Mouse (Mus musculus) T-helper 1 cell (primary cell): ENCODE measurements around the gene Ttll3.

Experiments used
- in situ Hi-C: fragments of 300-600 bp; cut with MboI, MseI; formaldehyde crosslinking; loops from one replicate; pipeline ENCODE4 v1.15.1; 2025; ENCODE audit warnings: high pct_unique_total_duplicates

Gene Ttll3

DNA sequence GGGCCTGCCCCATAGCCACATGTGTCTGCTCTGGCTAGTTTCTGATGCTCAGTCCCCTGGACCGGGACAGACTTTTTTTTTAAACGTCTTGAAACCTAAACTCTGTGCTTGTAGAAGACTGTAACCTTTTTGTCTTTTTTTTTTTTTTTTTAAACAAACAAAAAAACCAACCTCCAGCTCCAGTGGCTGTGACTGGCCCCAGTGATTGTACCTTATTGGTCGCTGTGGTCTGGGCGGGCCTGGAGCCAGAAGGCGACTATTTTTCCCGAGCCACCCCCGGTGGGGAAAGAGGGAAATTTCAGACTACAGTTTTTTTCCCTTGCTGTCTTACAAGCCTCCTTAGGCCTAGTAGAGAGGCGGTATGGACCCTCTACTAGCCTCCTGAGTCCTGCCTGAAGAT lies at the start of gene Ttll3:
Gene Ttll3 (plus strand): TSS at position 301 of the 400 bp plus-strand sequence.
- in situ Hi-C loops: no loop called here

DNA sequence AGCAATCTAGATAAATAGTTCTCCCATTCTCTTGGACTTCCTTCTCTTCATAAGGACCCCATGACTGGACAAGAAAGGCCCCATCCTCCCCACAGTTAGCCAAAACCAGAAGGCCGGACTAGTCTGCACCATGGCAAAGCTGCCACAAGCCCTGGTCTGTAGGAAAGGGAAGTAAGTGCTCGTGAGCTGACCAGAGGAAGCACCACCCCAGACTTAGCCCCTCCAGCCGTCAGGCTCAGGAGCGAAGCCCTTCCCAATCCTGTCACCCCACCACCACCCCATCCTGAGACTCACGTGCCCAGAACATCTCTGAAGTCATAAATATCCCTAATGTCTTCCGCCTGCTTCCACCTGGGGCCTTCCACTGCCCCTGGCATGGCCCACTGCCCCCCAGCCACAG lies 47.5 kb upstream of the Ttll3 start:
- in situ Hi-C loops: no loop called here

DNA sequence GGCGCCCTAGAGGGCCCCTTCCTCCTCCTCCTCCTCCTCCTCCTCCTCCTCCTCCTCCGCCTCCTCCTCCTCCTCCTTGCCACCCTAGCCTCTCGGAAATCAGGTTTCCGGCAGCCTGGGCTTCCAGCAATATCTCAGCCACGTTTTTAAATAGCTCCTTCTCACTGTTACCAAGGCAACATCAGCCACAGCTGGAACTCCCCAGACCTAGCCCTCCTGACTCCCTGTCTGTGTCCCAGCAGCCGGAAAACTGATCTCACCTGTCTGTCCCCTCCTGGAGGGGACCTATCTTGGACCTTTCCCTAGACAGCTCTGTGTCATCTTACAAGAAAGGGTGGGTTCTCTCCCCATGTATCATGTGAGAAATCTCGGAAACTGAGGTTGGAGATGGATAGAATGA lies 46.8 kb upstream of the Ttll3 start:
- in situ Hi-C loops: no loop called here

DNA sequence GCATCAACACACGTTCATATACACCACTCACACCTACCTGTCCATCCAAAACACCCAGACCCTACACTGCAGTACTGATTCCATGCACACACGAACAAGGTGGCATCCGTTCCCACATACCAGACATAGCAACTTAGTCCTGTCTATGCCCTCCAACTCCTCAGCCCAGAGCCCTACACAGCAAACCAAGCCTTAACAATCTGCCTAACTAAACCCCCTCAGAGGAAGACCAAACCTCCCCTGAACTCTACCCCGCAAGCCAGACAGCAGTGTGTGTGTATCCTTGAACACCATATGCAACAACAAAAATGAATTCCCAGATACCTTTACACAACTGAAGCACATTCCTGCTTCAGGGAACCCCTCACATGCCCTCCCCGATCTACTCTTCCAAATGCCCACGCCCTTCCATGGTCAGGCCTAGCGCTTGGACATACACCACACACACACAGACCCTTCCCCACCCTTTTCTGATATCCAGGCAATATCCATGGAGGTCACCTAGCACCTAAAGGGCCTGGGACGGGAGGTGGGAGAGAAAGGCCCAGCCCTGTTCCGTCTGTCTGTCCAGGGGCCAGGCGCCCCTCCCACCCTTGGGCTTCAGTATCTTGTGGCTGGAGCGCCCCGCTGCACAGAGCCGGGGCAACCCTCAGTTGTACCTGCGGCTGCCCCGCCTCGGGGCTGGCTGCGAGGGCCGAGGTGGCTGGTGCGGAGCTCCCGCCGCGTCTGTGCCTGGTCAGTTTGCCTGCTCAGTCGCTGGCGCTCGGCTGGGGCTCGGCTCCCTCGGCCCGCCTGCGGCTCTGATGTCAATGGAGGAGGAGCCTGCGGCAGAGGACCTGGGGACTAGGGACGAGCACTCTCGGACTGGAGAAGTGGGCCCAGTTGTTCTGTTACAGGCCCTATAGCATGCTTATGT lies 45.6 kb upstream of the Ttll3 start, which contains the start of gene Camk1:
Gene Camk1 (minus strand): TSS at position 808 of the 916 bp plus-strand sequence.
- in situ Hi-C loops: no loop called here

DNA sequence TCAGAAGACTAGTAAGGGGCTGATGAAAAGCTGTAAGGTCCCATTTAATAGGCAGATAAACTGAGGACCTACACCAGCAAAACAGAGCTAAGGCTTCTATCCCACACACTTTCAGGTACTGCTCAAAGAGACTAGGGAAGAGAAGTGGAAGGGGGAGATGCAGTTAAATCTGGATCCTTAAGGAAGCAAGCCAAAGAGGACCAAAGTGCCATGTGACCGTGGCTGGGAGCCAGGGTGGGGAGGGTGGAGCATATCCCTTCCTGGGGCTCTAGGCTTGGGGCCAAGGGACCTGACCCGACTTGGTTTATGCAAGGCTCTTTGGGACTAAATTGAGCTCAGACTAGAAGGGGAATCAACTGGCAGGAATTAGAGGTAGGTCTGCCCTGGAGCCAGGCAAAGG lies 44.7 kb upstream of the Ttll3 start:
- in situ Hi-C loops: no loop called here

DNA sequence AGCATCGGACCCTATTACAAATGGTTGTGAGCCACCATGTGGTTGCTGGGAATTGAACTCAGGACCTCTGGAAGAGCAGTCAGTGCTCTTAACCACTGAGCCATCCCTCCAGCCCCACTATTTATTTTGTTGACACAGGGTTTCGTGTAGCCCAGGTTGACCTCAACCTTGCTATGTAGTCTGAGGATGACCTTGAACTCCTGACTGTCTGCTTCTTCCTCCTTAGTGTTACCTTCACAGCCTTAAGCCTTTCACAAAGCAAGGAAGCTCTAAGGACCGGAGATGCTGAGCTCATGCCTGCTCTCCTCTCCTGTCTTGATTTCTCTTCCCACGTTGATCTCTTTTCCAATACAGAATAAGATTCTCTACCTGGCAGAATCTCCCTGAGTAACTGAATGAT lies 42.2 kb upstream of the Ttll3 start:
- in situ Hi-C loops: no loop called here

DNA sequence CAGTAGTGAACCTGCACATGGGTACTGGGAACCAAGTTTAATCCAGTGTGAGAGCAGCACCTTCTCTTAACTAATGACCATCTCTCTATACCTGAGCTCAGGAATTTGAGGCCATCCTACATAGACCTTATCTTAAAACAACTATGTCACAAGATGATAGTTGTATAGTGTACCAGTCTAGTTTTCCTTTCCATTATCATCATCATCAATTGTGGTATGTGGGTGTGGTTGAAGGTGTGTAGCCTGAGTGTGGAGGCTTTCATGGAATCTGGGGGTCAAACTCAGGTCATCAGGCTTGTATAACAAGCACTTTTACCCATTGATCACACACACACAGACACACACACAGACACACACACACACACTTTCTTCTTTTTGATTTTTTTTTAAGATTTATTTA lies 38.5 kb upstream of the Ttll3 start:
- in situ Hi-C loops: no loop called here

DNA sequence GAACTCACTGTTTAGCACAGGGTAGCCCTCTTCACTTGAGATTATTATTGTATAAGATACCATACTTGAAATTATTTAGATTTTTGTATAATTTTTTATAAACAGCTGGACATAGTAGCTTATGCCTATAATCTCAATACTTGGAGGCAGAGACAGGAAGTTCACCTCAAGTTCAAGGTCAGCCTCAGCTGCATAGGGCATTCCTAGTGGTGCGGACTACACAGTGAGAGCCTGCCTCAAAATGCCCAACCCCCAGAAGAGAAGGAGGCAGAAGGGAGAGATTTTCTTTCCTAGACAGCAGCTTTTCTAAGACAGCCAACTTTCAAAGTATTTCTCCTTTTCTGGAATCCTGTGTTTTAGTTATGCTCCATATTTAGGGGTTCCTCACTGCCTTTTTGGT lies 37.9 kb upstream of the Ttll3 start:
- in situ Hi-C loops: no loop called here

DNA sequence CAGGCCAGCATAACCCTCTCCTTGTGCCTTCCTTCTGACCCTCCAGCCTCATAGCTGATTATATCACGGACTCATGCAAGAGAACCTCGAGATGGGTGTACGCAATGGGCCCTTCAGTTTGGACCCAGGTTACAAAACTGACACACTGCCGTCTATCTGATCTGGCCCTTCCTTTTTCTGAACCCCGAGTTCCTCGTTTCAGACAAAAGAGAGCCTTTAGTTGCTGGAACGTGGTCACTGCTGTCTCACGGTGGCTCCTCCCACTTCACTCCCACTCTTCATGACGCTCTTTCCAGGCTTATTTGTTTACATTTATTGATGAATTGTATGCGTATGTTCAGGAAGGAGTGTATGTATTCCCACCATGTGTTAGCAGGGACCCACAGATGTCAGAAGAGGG lies 37.4 kb upstream of the Ttll3 start:
- in situ Hi-C loops: no loop called here

DNA sequence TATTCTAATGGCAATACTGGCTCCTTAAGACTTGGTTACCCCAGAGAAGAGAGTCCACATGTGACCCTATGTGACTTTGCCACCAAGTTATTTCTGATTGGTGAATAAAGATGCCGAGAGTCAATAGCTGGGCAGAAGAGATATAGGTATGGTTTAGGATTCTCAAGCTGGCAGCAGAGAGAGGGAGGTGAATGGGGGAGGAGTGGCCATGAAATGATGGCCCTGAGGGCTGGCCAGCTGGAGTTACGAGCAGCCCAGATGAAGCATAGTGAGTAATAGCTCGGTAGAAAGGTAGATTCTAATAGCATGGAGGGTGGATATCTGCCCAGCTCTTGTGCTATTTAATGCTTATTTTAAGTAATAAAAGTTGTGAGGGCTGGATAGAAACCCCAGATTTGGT lies 36.2 kb upstream of the Ttll3 start:
- in situ Hi-C loops: no loop called here

DNA sequence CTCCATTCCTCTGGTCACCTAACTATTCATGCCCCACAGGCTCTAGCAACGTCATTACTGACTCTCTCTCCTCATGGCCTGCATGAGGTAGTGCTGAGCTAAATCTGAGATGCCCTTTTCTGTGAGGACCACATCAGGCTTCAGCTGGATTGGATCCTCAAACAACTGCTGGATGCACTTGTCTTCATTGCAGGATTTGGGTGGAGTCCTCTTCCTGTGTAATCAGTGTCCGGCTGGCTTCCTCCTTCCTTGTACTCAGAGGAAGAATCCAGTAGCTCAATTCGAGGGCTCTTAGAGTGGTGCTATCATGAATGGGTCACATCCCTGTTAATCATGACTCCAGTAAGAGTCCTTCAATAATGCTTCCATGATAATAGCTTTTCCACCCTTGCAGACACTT lies 35.4 kb upstream of the Ttll3 start:
- in situ Hi-C loops: no loop called here

DNA sequence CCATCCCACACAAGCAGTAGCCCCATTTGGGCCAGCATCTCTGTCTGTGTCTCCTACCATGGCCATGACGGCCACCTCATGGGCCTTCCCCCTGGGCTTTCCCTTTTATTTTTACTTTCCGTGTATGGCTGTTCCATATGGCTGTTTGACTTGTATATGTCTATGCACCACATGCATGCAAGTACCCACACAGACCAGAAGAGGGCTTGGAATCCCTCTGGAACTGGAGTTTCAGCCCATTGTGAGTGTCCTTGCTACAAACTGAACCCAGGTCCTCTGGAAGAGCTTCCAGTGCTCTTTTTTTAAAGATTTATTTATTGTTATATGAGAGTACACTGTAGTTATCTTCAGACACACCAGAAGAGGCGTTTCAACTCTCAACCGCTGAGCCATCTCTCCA lies 27.6 kb upstream of the Ttll3 start:
- in situ Hi-C loops: no loop called here

DNA sequence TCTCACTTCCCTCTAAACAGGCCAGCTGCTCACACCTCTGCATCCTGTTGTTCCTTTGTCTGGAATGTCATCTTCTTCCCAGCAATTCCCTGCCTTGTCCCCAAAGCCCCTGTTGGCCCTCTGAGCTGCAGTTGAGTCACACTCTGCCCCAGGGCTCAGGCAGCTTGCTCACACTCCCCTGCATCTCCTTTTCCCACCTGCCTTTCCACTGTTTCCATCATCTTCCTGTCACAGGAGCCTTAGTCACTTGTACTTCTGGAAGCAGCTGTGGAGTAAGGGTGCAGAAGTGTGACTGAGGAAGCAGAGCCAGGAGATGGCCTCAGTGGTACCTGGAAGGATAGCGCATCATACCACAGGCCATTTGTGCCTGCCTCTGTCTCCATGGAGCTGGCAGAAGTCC lies 26.8 kb upstream of the Ttll3 start:
- in situ Hi-C loops: no loop called here

DNA sequence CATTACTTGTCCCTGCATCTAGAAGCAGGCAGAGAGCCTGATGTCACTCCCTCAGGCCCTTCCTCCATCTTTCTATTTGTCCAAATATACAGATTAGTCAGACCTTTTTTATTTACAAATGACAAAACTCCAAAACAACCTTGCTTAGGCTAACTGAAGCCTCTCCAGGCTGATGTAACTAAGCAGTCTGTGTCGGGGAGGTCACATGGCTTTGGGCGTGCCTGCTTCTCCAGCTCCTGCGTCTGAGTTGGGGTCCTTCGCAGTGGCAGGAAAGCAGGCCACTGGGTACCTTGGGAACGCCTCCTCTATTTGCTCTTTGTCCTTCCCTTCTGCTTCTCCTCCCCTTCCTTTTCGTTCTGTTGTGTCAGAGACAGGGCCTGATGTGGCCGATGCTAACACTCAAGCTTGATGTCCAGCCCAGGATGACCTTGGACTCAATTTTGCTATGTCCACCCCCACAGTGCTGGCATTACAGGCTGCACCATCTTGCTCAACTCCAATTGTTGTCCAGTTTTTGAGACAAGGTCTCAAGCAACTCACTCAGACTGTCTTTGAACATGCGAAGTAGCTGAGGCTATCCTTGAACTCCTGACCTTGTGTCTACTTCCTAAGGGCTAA lies 24.4 kb upstream of the Ttll3 start:
- in situ Hi-C loops: no loop called here

DNA sequence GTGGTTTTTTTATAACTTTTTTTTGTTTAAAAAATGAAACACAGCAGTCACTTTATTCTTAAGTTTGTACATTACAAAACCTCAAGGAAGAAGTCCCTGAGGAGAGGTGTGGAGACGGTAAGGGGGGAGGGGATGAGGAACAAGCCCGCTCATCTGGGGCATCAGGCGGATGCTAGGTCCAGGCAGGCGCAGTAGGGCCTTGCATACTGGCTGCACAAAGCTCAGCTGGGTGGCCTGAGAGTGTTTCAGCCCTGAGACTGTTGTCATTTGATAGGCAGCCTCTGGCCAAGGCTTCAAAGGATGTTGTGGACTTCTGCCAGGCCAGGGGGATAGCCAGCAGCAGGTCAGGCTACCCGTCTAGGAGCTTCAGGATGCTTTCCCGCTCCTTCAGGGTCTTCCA lies 22.4 kb upstream of the Ttll3 start:
- in situ Hi-C loops: no loop called here

DNA sequence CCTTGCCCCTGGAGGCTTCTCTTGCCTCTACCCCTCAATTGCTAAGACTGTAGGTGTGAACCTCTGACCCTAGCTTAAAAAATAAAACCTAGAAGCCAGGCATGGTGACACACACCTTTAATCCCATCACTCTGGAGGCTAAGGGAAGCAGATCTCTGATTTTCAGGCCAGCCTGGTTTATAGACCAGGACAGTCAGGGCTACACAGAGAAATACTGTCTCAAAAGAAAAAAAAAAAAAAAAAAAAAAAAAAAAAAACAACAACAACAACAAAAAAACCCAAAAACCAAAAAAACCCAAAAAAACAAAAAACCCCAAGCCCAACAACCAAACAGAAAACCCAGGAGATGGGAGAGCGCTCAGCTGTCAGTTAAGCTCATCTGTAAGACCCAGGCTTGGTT lies 21.5 kb upstream of the Ttll3 start:
- in situ Hi-C loops: no loop called here

DNA sequence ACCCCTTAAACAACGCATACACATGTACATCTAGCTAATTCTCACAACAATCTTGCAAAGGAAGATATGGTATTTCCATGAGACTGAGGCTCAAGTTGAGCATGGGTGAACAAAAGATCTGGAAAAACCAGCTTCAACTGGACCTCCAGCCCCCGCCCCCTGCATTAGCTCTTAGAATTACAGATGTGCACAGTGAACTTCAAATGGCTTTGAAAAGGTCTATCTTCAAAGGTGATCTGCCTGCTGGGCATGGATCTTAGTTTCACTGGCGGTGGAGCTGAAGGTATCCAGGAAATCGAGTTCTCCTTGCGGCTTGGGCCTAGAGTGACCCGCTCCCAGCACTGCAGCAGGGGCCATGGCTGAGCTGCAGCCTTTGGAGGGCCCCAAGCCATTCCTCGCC lies 20.9 kb upstream of the Ttll3 start:
- in situ Hi-C loops: no loop called here

DNA sequence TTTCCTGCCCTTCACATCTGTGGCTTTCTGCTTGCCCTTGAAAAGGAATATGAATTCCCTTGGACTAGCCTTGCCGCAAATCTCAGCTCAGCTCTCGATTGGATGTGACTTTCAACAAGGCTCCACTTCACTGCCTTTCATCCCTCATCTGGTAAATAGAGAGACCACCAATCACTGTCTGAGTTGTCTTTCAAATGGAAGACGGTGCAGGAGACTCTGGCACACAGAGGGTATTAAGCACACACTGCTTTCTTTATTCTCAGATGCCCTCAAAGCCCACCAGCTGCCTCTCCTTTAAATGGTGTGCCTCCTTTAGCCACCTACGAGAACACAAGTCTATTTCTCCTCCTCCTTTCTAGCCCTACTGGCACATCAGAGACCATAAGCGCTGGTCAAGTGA lies 20.5 kb upstream of the Ttll3 start:
- in situ Hi-C loops: no loop called here

DNA sequence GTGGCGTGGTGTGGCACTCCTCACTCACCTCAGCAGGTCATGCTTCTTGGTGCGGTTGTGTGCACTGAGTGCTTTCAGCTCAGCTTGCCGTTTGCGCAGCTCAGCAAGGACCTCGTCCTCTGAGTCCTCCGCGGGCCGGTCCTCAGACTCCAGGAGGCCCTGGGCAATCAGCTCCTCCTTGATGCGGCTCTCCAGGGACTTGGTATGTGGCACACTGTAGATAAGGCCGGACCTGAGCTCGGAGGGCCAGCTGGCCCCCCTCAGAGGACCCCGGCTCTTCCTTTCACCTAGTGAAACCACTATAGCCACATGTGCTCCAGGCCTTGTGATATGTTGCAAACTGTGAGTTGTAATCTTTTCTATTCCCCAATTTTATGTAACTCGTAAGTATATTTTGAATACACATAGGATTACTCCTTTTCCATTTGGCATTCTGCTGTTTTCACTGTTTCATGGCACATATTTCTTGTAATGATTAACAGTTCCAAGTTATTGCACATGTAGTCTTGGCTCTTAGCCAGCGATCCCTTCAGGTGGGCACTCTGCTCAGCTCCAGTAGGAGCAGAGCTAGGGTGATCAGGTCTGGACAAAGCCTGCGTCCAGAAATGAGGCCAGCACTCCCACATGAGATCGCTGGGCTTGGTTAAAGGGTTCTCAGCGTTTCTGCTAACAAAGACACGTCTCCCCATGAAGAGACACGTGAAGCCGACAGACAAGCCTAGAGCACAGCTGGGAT lies 18.7 kb upstream of the Ttll3 start:
- in situ Hi-C loops: no loop called here

DNA sequence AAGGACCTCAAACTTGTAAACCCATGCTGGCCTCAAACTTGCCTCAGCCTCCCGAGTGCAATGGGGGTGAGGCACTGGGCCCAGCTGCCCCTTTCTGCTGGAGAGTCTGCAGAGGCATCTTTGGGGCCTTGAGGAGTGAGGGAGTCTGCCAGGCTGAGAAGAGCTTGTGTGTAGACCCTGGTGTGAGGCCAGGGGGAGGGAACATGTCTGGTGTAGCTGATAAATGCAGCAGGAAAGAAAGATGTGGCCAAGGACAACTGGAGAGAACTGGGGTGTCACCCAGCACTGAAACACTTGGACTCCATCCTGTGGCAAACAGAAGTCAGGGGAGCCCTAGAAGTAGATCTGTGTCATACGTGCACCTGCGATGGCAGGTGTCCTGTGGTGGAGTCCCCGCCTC lies 15.6 kb upstream of the Ttll3 start:
- in situ Hi-C loops: no loop called here

DNA sequence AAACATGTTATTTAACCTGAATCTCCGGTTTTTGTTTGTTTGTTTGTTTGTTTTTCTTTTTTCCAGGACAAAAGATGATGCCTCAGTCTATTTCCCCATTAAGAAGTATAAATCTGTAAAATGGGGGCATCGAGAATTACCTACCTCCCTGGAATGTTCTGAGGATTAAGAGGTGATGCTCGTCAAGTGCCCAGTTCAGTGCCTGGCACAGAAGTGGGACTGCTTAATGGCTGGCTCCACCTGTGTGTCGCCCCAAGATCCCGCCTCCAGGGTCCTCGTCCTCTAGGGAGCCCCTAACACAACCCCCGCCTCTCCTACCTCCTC lies 11.9 kb upstream of the Ttll3 start:
- in situ Hi-C loops: no loop called here

DNA sequence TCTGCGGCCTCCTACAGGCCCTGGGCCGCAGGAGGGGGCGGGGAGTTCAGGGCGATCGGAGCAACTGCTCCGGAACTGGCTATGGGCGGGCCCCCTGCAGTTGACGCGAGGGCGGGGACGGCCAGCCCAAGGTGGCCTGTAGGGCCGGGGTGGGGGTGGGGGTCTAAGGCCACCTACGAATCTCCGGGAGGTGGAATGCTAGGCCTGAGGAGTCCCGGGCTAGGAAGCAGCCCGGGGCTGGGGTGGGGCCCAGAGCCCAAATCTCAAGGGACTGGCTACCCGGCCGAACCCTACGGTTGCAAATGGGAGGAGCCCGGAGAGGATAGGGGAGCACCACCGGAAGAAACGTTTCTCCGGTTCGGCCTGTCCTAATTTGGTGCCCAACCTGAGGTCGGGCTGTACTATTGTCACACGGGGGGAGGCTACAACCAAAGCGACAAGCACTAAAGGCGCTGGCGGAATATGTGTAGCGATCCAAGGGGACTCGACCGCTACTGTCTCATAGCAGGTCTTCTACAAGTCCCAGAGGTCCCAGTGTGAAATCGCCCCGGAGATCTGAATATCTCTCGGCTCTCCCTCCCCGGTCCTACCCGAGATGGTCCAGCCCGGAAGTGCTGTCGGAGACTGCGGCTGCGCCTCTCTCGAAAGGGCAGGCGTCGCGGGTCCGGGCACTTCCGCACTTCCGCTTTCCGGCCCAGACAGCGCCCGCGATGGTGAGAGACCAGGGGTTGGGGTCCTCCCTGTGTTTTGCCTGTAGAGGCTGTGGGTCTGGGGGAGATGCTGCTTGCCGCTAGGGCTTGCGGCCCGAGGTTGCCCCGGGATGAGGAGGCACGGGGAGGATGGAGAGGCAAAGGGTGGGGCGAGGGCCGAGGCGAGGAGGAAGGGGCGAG lies 11.3 kb upstream of the Ttll3 start, which contains the start of the genes Tada3 and Arpc4:
Gene Tada3 (minus strand): TSS at position 388 of the 890 bp plus-strand sequence.
Gene Arpc4 (plus strand): TSS at position 620 of the 890 bp plus-strand sequence.
- in situ Hi-C loops: no loop called here
